Mouse (Mus musculus) megakaryocyte-erythroid progenitor cell, adult 5-6 weeks (primary cell): ENCODE measurements at regions not wholly inside any gene's neighbourhood (a gene's known extent, or its start where the extent isn't known, plus 50 kb on each side); places are given as distances from the start of the nearest gene placed in this dataset.
"Not testable (repeated sequence)": the region's sequence is repeated elsewhere in the genome, so short reads cannot be mapped to it uniquely, and the experiment has no call there.

ENCODE experiments used
- ATAC-seq: replicated peaks from 2 replicates; pipeline ENCODE4 v1.8.0; 2016; ENCODE audit warnings: mild to moderate bottlenecking, inconsistent platforms; ENCODE audit not compliant: severe bottlenecking, poor library complexity, low FRiP score, low TSS enrichment

- not testable (repeated sequence) for ATAC-seq
Observed at GRCm38 (mm10) chrX:152511922-152512321, 51.2 kb upstream of the Cldn34a start.

- ATAC-seq = peak; percentile 73
Observed at GRCm38 (mm10) chrX:152505405-152505804, 57.7 kb upstream of the Cldn34a start.

- not testable (repeated sequence) for ATAC-seq
Observed at GRCm38 (mm10) chrX:152499371-152499957, 63.7 kb upstream of the Cldn34a start.

GRCm38 (mm10) chrX:152471387-152472010 lies 91.6 kb upstream of the Cldn34a start:
- ATAC-seq = no peak

GRCm38 (mm10) chrX:152424432-152424958 lies 56.0 kb upstream of the Gpr173 start:
- not testable (repeated sequence) for ATAC-seq

- ATAC-seq = peak; percentile 81
Observed at GRCm38 (mm10) chrX:152418512-152418911, 50.0 kb upstream of the Gpr173 start.
